Mouse (Mus musculus): Measurements from ENCODE around the gene Sesn1. TPM values are rescaled to one million over a fixed set of nuclear protein-coding genes. Genes with fewer than 3 reads are reported as not detected.
"Not testable (repeated sequence)": the region's sequence is repeated elsewhere in the genome, so short reads cannot be mapped to it uniquely, and the experiment has no call there.

Sesn1 gene
- polyA plus RNA-seq, 1 experiment from 2014 or later: 40.3 TPM

DNA sequence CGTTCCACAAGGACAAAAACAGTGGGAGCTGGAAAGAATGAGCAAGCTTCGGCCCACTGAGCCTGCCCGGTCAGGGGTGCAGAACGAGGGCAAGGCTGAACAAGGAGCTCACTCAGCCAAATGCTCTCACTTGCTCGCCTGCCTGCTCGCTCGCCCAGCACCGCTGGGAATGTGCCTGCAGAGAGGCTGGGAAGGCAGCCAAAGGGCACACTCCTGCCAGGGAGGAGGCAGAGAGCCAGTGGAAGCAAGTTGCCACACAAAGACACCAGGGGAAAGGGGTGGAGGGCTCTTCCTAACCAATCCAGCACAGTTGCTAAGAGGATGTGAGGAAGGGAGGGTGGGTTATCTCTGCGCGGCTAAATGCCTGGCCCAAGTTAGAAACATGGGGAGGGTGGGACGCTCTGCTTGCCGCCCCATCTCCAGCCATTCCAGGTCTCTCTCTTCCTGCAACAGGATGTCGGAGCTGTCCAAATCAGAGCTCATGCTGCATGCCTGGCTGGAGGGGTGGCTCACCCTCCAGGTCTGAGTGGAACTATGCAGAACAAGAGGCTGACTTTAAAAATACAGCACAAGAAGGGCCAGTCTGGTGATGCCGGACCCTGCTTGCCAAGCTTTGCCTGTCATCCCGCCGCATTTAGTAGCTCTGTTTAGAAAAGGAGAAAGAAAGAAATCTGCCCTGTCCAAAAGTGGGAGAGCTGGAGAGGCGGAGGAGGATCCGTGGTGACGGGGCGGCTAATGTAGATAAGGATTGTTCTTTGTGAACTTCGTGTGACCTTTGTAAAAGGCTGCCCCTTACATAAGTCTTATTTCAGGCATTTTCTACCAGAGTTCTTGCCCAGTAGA, 125.1 kb downstream of the Sesn1 start:
- 31% methylated on average over 21 of the region's 21 CpGs for WGBS
- no peaks in the 10 kb centered on the region for H3K9me3 ChIP-seq
- H3K9ac ChIP-seq: 0 out of 2 replicates have a peak overlapping the region, but pooled peaks have one; percentile 39
- H3K27ac ChIP-seq: peak overlapping the region; percentile 67; the same call in 1 of the 2 replicates
- no peaks in the 10 kb centered on the region for H3K36me3 ChIP-seq
- H3K4me2 ChIP-seq (replicated peaks): peak overlapping the region; percentile 53
- H3K27me3 ChIP-seq: no peaks in the 10 kb centered on the region
- H3K4me3 ChIP-seq: peak overlapping the region; percentile 10; the same call in 1 of the 2 replicates
- ATAC-seq (ENCODE audit: low FRiP score, low read depth): peak; percentile 78
- peaks cover 21% of the 10 kb centered on the region for H3K4me1 ChIP-seq

- ATAC-seq (ENCODE audit: low FRiP score, low read depth): no peak
- Histone ChIP-seq H3K36me3 (no peaks in the 10 kb centered on the region), H3K9ac (no peak overlapping the region), H3K4me3 (no peak overlapping the region), H3K4me2 (replicated peaks) (no peak overlapping the region), H3K27ac (no peak overlapping the region), H3K9me3 (no peaks in the 10 kb centered on the region), H3K4me1 (peaks cover 21% of the 10 kb centered on the region), H3K27me3 (no peaks in the 10 kb centered on the region)
Measured at GRCm38 (mm10) chr10:41935476-41935829, 125.7 kb downstream of the Sesn1 start.

- no peak overlapping the region for H3K27ac ChIP-seq
- ATAC-seq (ENCODE audit: low FRiP score, low read depth): no peak
- 57% methylated on average over 4 of the region's 4 CpGs for WGBS
- peaks cover 21% of the 10 kb centered on the region for H3K4me1 ChIP-seq
- H3K27me3 ChIP-seq: no peaks in the 10 kb centered on the region
- H3K4me2 ChIP-seq (replicated peaks): no peak overlapping the region
- no peaks in the 10 kb centered on the region for H3K9me3 ChIP-seq
- no peak overlapping the region for H3K4me3 ChIP-seq
- H3K36me3 ChIP-seq: no peaks in the 10 kb centered on the region
- no peak overlapping the region for H3K9ac ChIP-seq
Measured at GRCm38 (mm10) chr10:41936100-41936499, 126.4 kb downstream of the Sesn1 start.

DNA sequence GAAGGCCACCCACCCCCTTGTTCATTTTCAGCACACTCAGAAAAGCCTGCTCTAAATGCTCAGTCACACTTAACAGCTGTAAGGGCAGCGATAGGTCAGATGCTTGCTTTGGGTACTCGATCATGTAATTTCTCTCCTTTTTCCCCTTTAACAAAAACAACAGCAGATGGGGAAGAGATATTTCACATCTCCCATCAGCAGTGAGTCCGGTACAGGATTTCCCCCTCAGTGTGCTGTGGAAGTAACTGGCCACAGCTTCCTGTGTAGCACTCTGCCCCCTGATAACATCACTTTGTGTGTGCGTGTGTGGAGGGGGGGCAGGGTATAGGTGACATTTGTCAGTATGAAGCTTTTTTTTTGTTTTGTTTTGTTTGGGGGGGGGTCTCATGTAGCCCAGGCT, 127.4 kb downstream of the Sesn1 start:
- H3K36me3 ChIP-seq: no peaks in the 10 kb centered on the region
- 63% methylated on average over 4 of the region's 4 CpGs for WGBS
- no peak overlapping the region for H3K9ac ChIP-seq
- ATAC-seq (ENCODE audit: low FRiP score, low read depth): no peak
- H3K27me3 ChIP-seq: no peaks in the 10 kb centered on the region
- peaks cover 21% of the 10 kb centered on the region for H3K4me1 ChIP-seq
- H3K4me2 ChIP-seq (replicated peaks): no peak overlapping the region
- H3K4me3 ChIP-seq: no peak overlapping the region
- no peaks in the 10 kb centered on the region for H3K9me3 ChIP-seq
- no peak overlapping the region for H3K27ac ChIP-seq

DNA sequence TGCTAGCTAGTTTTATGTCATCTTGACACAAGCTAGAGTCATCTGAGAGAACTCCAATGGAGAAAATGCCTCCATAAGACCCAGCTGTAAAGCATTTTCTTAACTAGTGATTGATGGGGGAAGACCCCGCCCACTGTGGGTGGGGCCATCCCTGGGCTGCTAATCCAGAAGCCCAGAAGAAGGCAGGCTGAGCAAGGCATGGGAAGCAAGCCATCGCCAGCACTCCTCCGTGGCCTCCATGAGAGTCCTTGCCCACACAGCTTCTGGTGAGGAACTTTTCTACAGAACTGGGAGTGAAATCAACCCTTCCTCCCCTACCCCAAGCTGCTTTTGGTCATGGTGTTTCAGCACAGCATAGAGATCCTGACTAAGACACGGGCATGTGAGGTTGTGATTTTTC, 129.4 kb downstream of the Sesn1 start:
- Histone ChIP-seq H3K36me3 (no peaks in the 10 kb centered on the region), H3K4me2 (replicated peaks) (no peak overlapping the region), H3K9ac (no peak overlapping the region), H3K9me3 (no peaks in the 10 kb centered on the region), H3K4me1 (peaks cover 21% of the 10 kb centered on the region), H3K27ac (no peak overlapping the region), H3K27me3 (no peaks in the 10 kb centered on the region), H3K4me3 (no peak overlapping the region)
- 62% methylated on average over 4 of the region's 4 CpGs for WGBS
- ATAC-seq (ENCODE audit: low FRiP score, low read depth): no peak

DNA sequence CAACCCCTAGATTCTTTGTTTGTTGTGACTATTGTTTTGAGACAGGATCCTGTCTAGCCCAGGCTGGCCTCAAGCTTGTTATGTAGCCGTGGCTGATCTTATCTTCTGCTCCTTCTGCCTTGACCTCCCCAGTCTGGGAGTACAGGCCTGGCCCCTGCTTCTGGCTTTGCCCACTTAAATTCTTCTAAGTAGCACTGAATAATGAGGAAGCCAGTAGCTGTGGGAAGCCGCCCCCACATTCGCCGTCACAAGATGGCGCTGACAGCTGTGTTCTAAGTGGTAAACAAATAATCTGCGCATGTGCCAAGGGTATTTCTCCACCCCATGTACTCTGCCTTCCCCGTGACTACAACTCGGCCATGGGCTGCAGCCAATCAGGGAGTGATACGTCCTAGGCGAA, 142.6 kb downstream of the Sesn1 start:
- H3K27ac ChIP-seq; H3K9ac ChIP-seq; H3K4me3 ChIP-seq; H3K36me3 ChIP-seq; ATAC-seq (ENCODE audit: low FRiP score, low read depth); H3K4me2 ChIP-seq (replicated peaks); H3K27me3 ChIP-seq; H3K4me1 ChIP-seq; H3K9me3 ChIP-seq: not testable (repeated sequence)
- 93% methylated on average over 8 of the region's 10 CpGs for WGBS

GRCm38 (mm10) chr10:41952850-41953527, 143.3 kb downstream of the Sesn1 start:
- Histone ChIP-seq H3K27me3 (no peaks in the 10 kb centered on the region), H3K4me1 (no peaks in the 10 kb centered on the region), H3K4me3 (no peak overlapping the region), H3K9ac (no peak overlapping the region), H3K27ac (no peak overlapping the region), H3K36me3 (no peaks in the 10 kb centered on the region), H3K9me3 (peaks cover 4% of the 10 kb centered on the region; the same call in 1 of the 2 replicates), H3K4me2 (replicated peaks) (no peak overlapping the region)
- 96% methylated on average over 14 of the region's 14 CpGs for WGBS
- no peak for ATAC-seq (ENCODE audit: low FRiP score, low read depth)

GRCm38 (mm10) chr10:41953528-41953864, 143.8 kb downstream of the Sesn1 start:
- Histone ChIP-seq H3K27me3 (no peaks in the 10 kb centered on the region), H3K36me3 (no peaks in the 10 kb centered on the region), H3K4me2 (replicated peaks) (no peak overlapping the region), H3K27ac (no peak overlapping the region), H3K4me3 (no peak overlapping the region), H3K4me1 (no peaks in the 10 kb centered on the region), H3K9ac (no peak overlapping the region), H3K9me3 (peaks cover 4% of the 10 kb centered on the region; the same call in 1 of the 2 replicates)
- no peak for ATAC-seq (ENCODE audit: low FRiP score, low read depth)
- WGBS: 98% methylated on average over 5 of the region's 5 CpGs

- 81% methylated on average over 18 of the region's 18 CpGs for WGBS
- Histone ChIP-seq H3K36me3 (no peaks in the 10 kb centered on the region), H3K4me2 (replicated peaks) (no peak overlapping the region)
Measured at GRCm38 (mm10) chr10:41957421-41958225, 147.9 kb downstream of the Sesn1 start.

More at GRCm38 (mm10) chr10:41957421-41958225, 147.9 kb downstream of the Sesn1 start:
- Histone ChIP-seq H3K9me3 (no peaks in the 10 kb centered on the region), H3K4me1 (0 out of 2 replicates have a peak, but pooled peaks cover 5% of the 10 kb centered on the region), H3K4me3 (no peak overlapping the region), H3K27me3 (no peaks in the 10 kb centered on the region), H3K9ac (no peak overlapping the region), H3K27ac (no peak overlapping the region)
- no peak for ATAC-seq (ENCODE audit: low FRiP score, low read depth)

Other genes with a start within 250 kb of the Sesn1 start
- 1.2 and 1.4 TPM in 2 replicates for gene Ccdc162, start 93.3 kb upstream of the Sesn1 start, polyA plus RNA-seq (2015; fragmentation: Nextera tagmentation; extraction: Ambion mirVana)
- gene Cep57l1, start 64 bp upstream of the Sesn1 start, polyA plus RNA-seq (2015; fragmentation: Nextera tagmentation; extraction: Ambion mirVana): 24.9 and 25.0 TPM in 2 replicates
- 3.4 and 4.2 TPM in 2 replicates for gene Armc2, start 208.5 kb downstream of the Sesn1 start, polyA plus RNA-seq (2015; fragmentation: Nextera tagmentation; extraction: Ambion mirVana)

Data from limb, embryonic 13.5 days (tissue).